Mouse (Mus musculus) myocyte (in vitro differentiated cells): Measurements from ENCODE around the gene Rhbdd2. TPM values are rescaled to one million over a fixed set of nuclear protein-coding genes. Genes with fewer than 3 reads are reported as not detected.

Source experiments
- H3K27me3 ChIP-seq: one replicate; pipeline ENCODE4 v1.6.1; 2011; ENCODE audit not compliant: control insufficient read depth, insufficient read depth, insufficient read length
- H3K36me3 ChIP-seq: one replicate; pipeline ENCODE4 v1.6.1; 2011; ENCODE audit not compliant: control insufficient read depth, insufficient read depth
- H3K4me2 ChIP-seq: one replicate; pipeline ENCODE4 v1.6.1; 2011; ENCODE audit warnings: low read depth, control low read depth
- H3K4me3 ChIP-seq: one replicate; pipeline ENCODE4 v1.5.1; 2011; ENCODE audit warnings: mild to moderate bottlenecking, control low read depth, moderate library complexity
- H3K79me2 ChIP-seq: one replicate; pipeline ENCODE4 v1.6.1; 2011; ENCODE audit not compliant: control insufficient read depth, insufficient read depth
- H3ac ChIP-seq: one replicate; pipeline ENCODE4 v1.6.1; 2011; ENCODE audit not compliant: control insufficient read depth, insufficient read length
- CEBPB ChIP-seq: IDR thresholded peaks from 2 replicates; pipeline ENCODE4 v1.6.1; 2011; ENCODE audit warnings: mild to moderate bottlenecking, moderate library complexity; ENCODE audit not compliant: poor library complexity, insufficient read depth, severe bottlenecking
- E2F4 ChIP-seq: IDR thresholded peaks from one replicate; pipeline ENCODE4 v1.6.1; 2011; ENCODE audit warnings: mild to moderate bottlenecking, control low read depth, moderate library complexity; ENCODE audit not compliant: insufficient read depth
- MAX ChIP-seq: IDR thresholded peaks from one replicate; pipeline ENCODE4 v1.6.1; 2011; ENCODE audit warnings: low read depth, mild to moderate bottlenecking, control low read depth
- MYOD1 ChIP-seq, 3 experiments: IDR thresholded peaks; one replicate each; pipeline ENCODE4 v1.6.1; 2011; ENCODE audit warnings: control low read depth in 2 of 3, low read depth in 2 of 3, mild to moderate bottlenecking in 2 of 3, moderate library complexity in 1 of 3; ENCODE audit not compliant: insufficient read length in 2 of 3, control insufficient read depth in 1 of 3
- MYOG ChIP-seq, 3 experiments: IDR thresholded peaks; one replicate each; pipeline ENCODE4 v1.6.1; 2011; ENCODE audit warnings: control low read depth in 2 of 3, low read depth in 2 of 3, mild to moderate bottlenecking in 2 of 3; ENCODE audit not compliant: insufficient read length in 2 of 3, control insufficient read depth in 1 of 3, insufficient read depth in 1 of 3
- POLR2A ChIP-seq: IDR thresholded peaks from one replicate; pipeline ENCODE4 v1.6.1; 2011; ENCODE audit warnings: low read depth, mild to moderate bottlenecking, control low read depth, moderate library complexity; ENCODE audit not compliant: insufficient read length
- POLR2AphosphoS2 ChIP-seq: IDR thresholded peaks from one replicate; pipeline ENCODE4 v1.6.1; 2011; ENCODE audit warnings: low read depth, control low read depth; ENCODE audit not compliant: insufficient read length
- REST ChIP-seq: IDR thresholded peaks from one replicate; pipeline ENCODE4 v1.6.1; 2011; ENCODE audit warnings: mild to moderate bottlenecking, control low read depth, moderate library complexity; ENCODE audit not compliant: insufficient read depth, insufficient read length
- SRF ChIP-seq: IDR thresholded peaks from one replicate; pipeline ENCODE4 v1.6.1; 2011; ENCODE audit warnings: low read depth; ENCODE audit not compliant: control insufficient read depth, insufficient read length
- TCF12 ChIP-seq: IDR thresholded peaks from one replicate; pipeline ENCODE4 v1.6.1; 2011; ENCODE audit warnings: mild to moderate bottlenecking, control low read depth; ENCODE audit not compliant: poor library complexity, insufficient read depth, severe bottlenecking
- TCF3 ChIP-seq: IDR thresholded peaks from one replicate; pipeline ENCODE4 v1.6.1; 2011; ENCODE audit warnings: low read depth, control low read depth; ENCODE audit not compliant: insufficient read length
- USF1 ChIP-seq: IDR thresholded peaks from one replicate; pipeline ENCODE4 v1.6.1; 2011; ENCODE audit warnings: low read depth, mild to moderate bottlenecking, control low read depth, moderate library complexity
- polyA plus RNA-seq: library from polyadenylated mRNA; unstranded; fragments of >200 nt; fragmentation: generic; extraction: Trizol; gene quantifications from one replicate; pipeline ENCODE4 v1.2.1, GENCODE M21; 2012; ENCODE audit warnings: missing spikeins

Rhbdd2 gene
- polyA plus RNA-seq, 1 experiment, result 16.7 TPM

- Histone ChIP-seq H3K36me3 (no peaks in the 10 kb centered on the region), H3ac (no peak overlapping the region), H3K79me2 (no peaks in the 10 kb centered on the region), H3K27me3 (no peaks in the 10 kb centered on the region), H3K4me2 (no peak overlapping the region), H3K4me3 (no peak overlapping the region)
- TF ChIP-seq TCF12, result no peak
- TF ChIP-seq E2F4, result no peak
- no peak for TF ChIP-seq USF1
- no peak for TF ChIP-seq TCF3
- TF ChIP-seq REST, result no peak
- no peak for TF ChIP-seq SRF
- no peak for TF ChIP-seq POLR2AphosphoS2
- no peak for TF ChIP-seq MAX
- no peak for TF ChIP-seq CEBPB
- TF ChIP-seq MYOD1 (IDR thresholded peaks at IDR 0.05; ENCODE audit: control insufficient read depth in 1 of 3, insufficient read length in 2 of 3, low read depth in 2 of 3), result no peak
- no peak for TF ChIP-seq POLR2A
- TF ChIP-seq MYOG (IDR thresholded peaks at IDR 0.05; ENCODE audit: control insufficient read depth in 1 of 3, insufficient read depth in 1 of 3, insufficient read length in 2 of 3, low read depth in 2 of 3), result no peak
These were observed 27.5 kb downstream of the Rhbdd2 start for GRCm38 (mm10) chr5:135659956-135660355.

- Histone ChIP-seq H3K4me2 (no peak overlapping the region), H3K79me2 (no peaks in the 10 kb centered on the region), H3K4me3 (no peak overlapping the region), H3K27me3 (no peaks in the 10 kb centered on the region), H3ac (no peak overlapping the region), H3K36me3 (no peaks in the 10 kb centered on the region)
- TF ChIP-seq SRF, result no peak
- TF ChIP-seq MYOG (IDR thresholded peaks at IDR 0.05; ENCODE audit: control insufficient read depth in 1 of 3, insufficient read depth in 1 of 3, insufficient read length in 2 of 3, low read depth in 2 of 3), result no peak
- TF ChIP-seq USF1, result no peak
- no peak for TF ChIP-seq POLR2A
- no peak for TF ChIP-seq MAX
- TF ChIP-seq E2F4, result no peak
- no peak for TF ChIP-seq POLR2AphosphoS2
- no peak for TF ChIP-seq MYOD1 (IDR thresholded peaks at IDR 0.05; ENCODE audit: control insufficient read depth in 1 of 3, insufficient read length in 2 of 3, low read depth in 2 of 3)
- no peak for TF ChIP-seq CEBPB
- TF ChIP-seq TCF12, result no peak
- TF ChIP-seq TCF3, result no peak
These were observed 28.1 kb downstream of the Rhbdd2 start for GRCm38 (mm10) chr5:135660535-135660934.

- no peaks in the 10 kb centered on the region for H3K27me3 ChIP-seq
- TF ChIP-seq MYOD1 (IDR thresholded peaks at IDR 0.05; ENCODE audit: control insufficient read depth in 1 of 3, insufficient read length in 2 of 3, low read depth in 2 of 3) (no peak), CEBPB (no peak), POLR2AphosphoS2 (no peak)
- H3K79me2 ChIP-seq, result no peaks in the 10 kb centered on the region
- no peak overlapping the region for H3K4me2 ChIP-seq
- H3K4me3 ChIP-seq, result no peak overlapping the region
- no peak overlapping the region for H3ac ChIP-seq
- H3K36me3 ChIP-seq, result no peaks in the 10 kb centered on the region
These were observed 34.5 kb downstream of the Rhbdd2 start for GRCm38 (mm10) chr5:135666890-135667289.

GRCm38 (mm10) chr5:135668071-135668470 is 35.7 kb downstream of the Rhbdd2 start:
- H3K79me2 ChIP-seq, result no peaks in the 10 kb centered on the region
- TF ChIP-seq USF1, result no peak
- no peak overlapping the region for H3ac ChIP-seq

GRCm38 (mm10) chr5:135669741-135670275 is 37.4 kb downstream of the Rhbdd2 start, which contains the start of gene Por:
Por (plus strand) TSS chr5:135670033.
- peak within 1 kb of the TSS; percentile 71 for H3K4me2 ChIP-seq
- H3K79me2 ChIP-seq, result no peaks in the 10 kb centered on the region
- TF ChIP-seq POLR2AphosphoS2 (no peak), TCF12 (no peak), REST (no peak), CEBPB (no peak), SRF (no peak), POLR2A (peak; percentile 28), E2F4 (no peak)

More at GRCm38 (mm10) chr5:135668071-135668470, 35.7 kb downstream of the Rhbdd2 start:
- Histone ChIP-seq H3K27me3 (no peaks in the 10 kb centered on the region), H3K36me3 (no peaks in the 10 kb centered on the region), H3K4me3 (no peak overlapping the region), H3K4me2 (no peak overlapping the region)

GRCm38 (mm10) chr5:135670881-135671280 is 38.5 kb downstream of the Rhbdd2 start:
- Histone ChIP-seq H3K4me3 (peak overlapping the region; percentile 23), H3ac (no peak overlapping the region), H3K79me2 (no peaks in the 10 kb centered on the region), H3K36me3 (no peaks in the 10 kb centered on the region), H3K4me2 (peak overlapping the region; percentile 71), H3K27me3 (no peaks in the 10 kb centered on the region)
- TF ChIP-seq MAX, result no peak
- TF ChIP-seq POLR2A, result no peak
- TF ChIP-seq REST, result no peak
- no peak for TF ChIP-seq TCF3
- TF ChIP-seq USF1, result no peak
- TF ChIP-seq POLR2AphosphoS2, result no peak
- TF ChIP-seq CEBPB, result no peak
- TF ChIP-seq TCF12, result no peak
- no peak for TF ChIP-seq MYOG (IDR thresholded peaks at IDR 0.05; ENCODE audit: control insufficient read depth in 1 of 3, insufficient read depth in 1 of 3, insufficient read length in 2 of 3, low read depth in 2 of 3)
- TF ChIP-seq SRF, result no peak
- no peak for TF ChIP-seq E2F4
- no peak for TF ChIP-seq MYOD1 (IDR thresholded peaks at IDR 0.05; ENCODE audit: control insufficient read depth in 1 of 3, insufficient read length in 2 of 3, low read depth in 2 of 3)

More at GRCm38 (mm10) chr5:135669741-135670275, 37.4 kb downstream of the Rhbdd2 start, which contains the start of gene Por:
- Histone ChIP-seq H3ac (no peak within 1 kb of the TSS), H3K4me3 (peak within 1 kb of the TSS; percentile 23), H3K27me3 (no peaks in the 10 kb centered on the region), H3K36me3 (no peaks in the 10 kb centered on the region)
